Mouse (Mus musculus): ENCODE data around the gene Akap12. TPM values are rescaled to one million over a fixed set of nuclear protein-coding genes. Genes with fewer than 3 reads are reported as not detected.

Akap12 gene
- 2.6 and 3.9 TPM in 2 replicates for polyA plus RNA-seq (2012; rRNA removed)

DNA sequence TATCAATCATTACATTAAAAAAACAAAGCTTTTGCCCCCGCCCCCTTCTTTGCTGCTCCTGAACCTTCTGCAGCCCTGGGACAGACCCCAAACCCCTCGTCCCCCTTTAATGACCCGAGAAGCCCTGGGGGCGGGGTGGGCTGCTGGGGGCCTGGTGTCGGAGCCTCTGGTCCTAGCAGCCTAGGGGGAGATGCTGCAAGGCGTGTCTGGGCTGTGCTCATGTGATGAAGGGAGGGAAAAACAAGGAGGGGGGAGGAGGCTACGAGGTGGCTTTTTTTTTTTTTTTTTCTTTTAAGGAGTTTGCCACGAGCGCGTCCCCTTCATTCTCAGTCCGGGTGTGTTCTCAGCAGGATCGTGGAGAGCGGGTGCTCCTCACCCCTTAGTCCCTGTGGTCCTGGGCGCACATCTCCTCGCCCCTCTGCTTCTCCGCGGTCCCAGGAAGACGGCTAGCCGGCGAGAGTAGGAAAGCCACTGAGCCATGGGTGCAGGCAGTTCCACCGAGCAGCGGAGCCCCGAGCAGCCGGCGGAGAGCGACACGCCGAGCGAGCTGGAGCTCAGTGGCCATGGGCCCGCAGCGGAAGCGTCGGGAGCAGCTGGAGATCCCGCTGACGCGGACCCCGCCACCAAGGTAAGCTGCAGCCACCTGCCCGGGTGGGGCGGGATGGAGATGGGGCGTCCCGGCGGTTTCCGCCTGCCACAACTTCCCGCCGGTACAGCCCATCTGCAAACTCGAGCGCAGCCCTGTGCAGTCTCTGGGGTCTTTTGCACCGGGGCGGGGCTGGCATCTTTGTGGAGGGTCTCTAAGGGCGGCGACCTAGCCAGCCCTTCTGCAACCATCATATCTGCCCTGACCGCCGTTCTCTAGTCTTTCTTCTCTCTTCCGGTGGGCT, at the start of gene Akap12:
TSS of gene Akap12 (plus strand) at position 340 of the 890 bp plus-strand sequence.

DNA sequence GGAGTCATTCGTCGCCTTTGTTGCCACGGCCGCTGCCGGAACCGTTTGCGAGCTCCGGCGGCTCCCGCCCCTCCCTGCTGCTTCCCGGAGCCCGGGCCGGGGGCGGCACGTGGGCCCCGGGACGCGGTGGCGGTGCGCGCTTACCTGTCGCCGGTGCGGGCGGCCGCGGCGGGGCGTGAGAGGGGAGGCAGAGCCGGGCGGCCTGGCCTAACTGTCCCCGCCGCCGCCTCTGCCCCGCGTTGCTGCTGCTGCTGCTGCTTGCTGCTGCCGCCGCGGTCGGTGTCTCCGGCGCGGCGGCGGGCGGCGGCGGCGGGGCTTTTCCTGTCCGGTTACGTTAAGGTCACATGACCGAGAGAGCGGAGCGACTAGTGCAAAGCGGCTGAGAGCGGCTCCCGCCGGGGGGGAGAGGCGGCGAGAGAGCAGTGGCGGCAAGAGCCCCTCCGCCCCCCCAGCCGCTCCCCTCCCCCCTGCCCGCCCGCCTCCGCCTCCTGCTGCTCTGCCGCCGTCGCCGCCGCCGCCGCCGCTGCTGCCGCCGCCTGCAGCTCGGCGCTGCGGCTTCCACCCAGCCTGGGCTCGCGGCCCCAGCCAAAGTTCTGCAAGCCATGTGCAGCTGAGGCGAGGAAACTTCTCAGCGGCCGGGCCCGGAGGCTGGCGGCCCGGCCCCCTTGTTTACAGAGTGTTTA, 121.7 kb downstream of the Akap12 start, which contains the start of gene Zbtb2:
TSS of gene Zbtb2 (minus strand) at position 408 of the 683 bp plus-strand sequence.

Other genes with a start within 250 kb of the Akap12 start
- 2.9 and 3.3 TPM in 2 replicates for gene Zbtb2, start 121.7 kb downstream of the Akap12 start, polyA plus RNA-seq (2012; rRNA removed)
- gene Rmnd1, start 166.0 kb downstream of the Akap12 start, polyA plus RNA-seq (2012; rRNA removed) = 19.0 and 19.4 TPM in 2 replicates
- gene Armt1, start 166.1 kb downstream of the Akap12 start, polyA plus RNA-seq (2012; rRNA removed) = 11.8 and 13.8 TPM in 2 replicates
- 0.01 TPM in 2 replicates for gene Ccdc170, start 216.1 kb downstream of the Akap12 start, polyA plus RNA-seq (2012; rRNA removed)

All from liver, embryonic 14 days (tissue).